Mouse (Mus musculus): ENCODE results near the gene Gm49368.
"Not testable (repeated sequence)": the region's sequence is repeated elsewhere in the genome, so short reads cannot be mapped to it uniquely, and the experiment has no call there.

Gm49368 gene

DNA sequence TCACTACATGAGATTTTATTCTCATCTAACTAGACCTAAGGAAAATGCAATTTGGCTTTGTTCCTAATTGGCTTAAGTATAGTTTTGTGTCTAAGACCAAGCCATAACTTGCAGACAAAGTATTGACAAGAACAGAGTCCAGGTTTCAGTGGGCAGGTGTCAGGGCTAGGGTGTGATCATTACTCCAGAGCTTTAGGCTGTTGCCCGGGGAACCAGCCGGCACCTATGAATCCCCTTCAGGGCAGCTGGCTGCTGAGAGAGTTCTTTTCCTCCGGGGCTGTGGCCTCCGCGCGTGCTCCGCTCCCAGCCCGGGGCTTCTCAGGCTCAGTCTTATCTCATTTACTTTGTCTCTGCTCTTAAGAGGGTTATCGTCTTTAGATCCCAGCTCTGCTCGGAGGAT lies 92.4 kb downstream of the Gm49368 start:
- TF ChIP-seq NANOG (IDR thresholded peaks at IDR 0.05; ENCODE audit: borderline replicate concordance, low read length), result no peak
- TF ChIP-seq POU5F1 (IDR thresholded peaks at IDR 0.05; ENCODE audit: borderline replicate concordance, low read length), result no peak
- no peak for TF ChIP-seq CTCF (conservative IDR thresholded peaks at IDR 0.05; ENCODE audit: low read length)
- Histone ChIP-seq H3K36me3 (ENCODE audit: insufficient read depth, low read length) (no peaks in the 10 kb centered on the region), H3K27me3 (ENCODE audit: insufficient read depth, low read length) (peaks cover 10% of the 10 kb centered on the region; the same call in 1 of the 2 replicates), H3K9me3 (ENCODE audit: low read length) (no peaks in the 10 kb centered on the region), H3K4me1 (replicated peaks; ENCODE audit: low read depth, low read length) (peaks cover 10% of the 10 kb centered on the region), H3K4me3 (replicated peaks; ENCODE audit: low read length) (no peak overlapping the region)

DNA sequence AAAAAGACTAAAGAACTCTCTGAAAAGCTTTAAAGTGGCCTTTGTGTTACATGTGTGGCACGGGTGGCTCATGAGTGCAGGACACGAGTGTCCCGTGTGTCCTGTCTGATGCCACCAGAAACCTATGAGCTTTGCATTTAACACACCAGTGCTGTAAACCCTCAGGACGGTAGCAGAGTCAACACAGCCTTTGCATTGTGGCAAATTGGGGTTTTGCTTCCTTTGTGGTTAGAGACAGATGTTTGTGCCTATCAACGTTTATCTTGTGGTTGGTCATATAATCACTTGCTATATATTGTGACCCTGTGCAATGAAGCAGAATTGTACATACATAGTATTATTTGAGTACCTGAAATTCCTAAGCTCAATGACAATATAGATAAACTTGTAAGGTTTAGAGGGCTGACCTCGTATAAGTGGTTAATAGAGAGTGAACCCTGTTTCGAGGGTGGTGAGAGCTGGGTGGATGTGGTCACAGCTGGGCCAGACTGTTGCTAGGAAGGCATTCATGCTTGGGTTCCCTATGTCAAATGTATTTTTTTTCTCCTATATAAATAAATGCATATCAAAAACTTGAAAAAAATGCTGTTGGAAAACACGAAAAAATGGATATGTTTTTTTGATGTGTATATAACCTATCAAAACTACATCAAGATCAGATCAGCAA lies 96.3 kb downstream of the Gm49368 start:
- H3K36me3 ChIP-seq (ENCODE audit: insufficient read depth, low read length); H3K27me3 ChIP-seq (ENCODE audit: insufficient read depth, low read length); H3K9me3 ChIP-seq (ENCODE audit: low read length); H3K4me3 ChIP-seq (replicated peaks; ENCODE audit: low read length); H3K4me1 ChIP-seq (replicated peaks; ENCODE audit: low read depth, low read length): not testable (repeated sequence)

DNA sequence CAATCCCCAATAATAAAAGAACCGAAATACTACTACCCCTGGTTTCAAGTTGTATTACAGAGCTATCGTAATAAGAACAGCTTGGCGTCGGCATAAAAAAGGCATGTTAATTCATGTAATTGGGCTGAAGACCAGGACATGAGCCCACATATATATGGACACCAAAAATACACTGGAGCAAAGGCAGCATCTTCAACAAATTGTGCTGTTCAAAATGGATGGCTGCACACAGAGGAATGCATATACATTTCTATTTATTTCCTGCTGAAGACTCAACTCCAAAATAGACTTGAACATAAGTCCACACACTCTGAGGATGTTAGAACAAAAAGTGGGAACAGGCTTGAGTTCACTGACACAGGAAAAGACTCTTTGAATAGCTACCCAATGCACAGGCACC lies 101.5 kb downstream of the Gm49368 start:
- Histone ChIP-seq H3K4me1 (replicated peaks; ENCODE audit: low read depth, low read length) (0 out of 2 replicates have a peak, but pooled peaks cover 2% of the 10 kb centered on the region), H3K9me3 (ENCODE audit: low read length) (no peaks in the 10 kb centered on the region), H3K36me3 (ENCODE audit: insufficient read depth, low read length) (no peaks in the 10 kb centered on the region), H3K4me3 (replicated peaks; ENCODE audit: low read length) (no peak overlapping the region), H3K27me3 (ENCODE audit: insufficient read depth, low read length) (no peaks in the 10 kb centered on the region)
- TF ChIP-seq POU5F1 (IDR thresholded peaks at IDR 0.05; ENCODE audit: borderline replicate concordance, low read length), result no peak
- no peak for TF ChIP-seq CTCF (conservative IDR thresholded peaks at IDR 0.05; ENCODE audit: low read length)

DNA sequence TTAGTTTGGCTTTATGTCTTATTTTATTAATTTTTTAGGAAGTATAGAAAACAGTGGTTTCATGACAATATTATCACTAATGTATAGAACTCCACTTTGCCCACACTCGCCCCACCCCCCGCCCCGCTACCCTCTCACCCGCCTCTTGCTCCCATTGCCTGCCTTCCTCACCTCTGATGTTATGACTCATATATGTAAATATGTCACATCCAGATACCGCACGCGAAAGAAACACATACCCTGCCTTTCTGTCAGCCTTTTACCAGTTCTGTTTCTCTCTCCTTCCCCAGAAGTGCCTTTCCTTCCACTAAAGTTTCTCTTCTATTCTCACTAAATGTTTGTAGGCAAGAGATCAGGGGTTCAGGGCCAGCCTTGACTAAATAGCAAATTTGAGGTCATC lies 103.9 kb downstream of the Gm49368 start:
- Histone ChIP-seq H3K36me3 (ENCODE audit: insufficient read depth, low read length) (no peaks in the 10 kb centered on the region), H3K9me3 (ENCODE audit: low read length) (no peaks in the 10 kb centered on the region), H3K27me3 (ENCODE audit: insufficient read depth, low read length) (no peaks in the 10 kb centered on the region), H3K4me1 (replicated peaks; ENCODE audit: low read depth, low read length) (0 out of 2 replicates have a peak, but pooled peaks cover 3% of the 10 kb centered on the region), H3K4me3 (replicated peaks; ENCODE audit: low read length) (no peak overlapping the region)
- TF ChIP-seq CTCF (conservative IDR thresholded peaks at IDR 0.05; ENCODE audit: low read length), result no peak
- no peak for TF ChIP-seq POU5F1 (IDR thresholded peaks at IDR 0.05; ENCODE audit: borderline replicate concordance, low read length)
- no peak for TF ChIP-seq NANOG (IDR thresholded peaks at IDR 0.05; ENCODE audit: borderline replicate concordance, low read length)

DNA sequence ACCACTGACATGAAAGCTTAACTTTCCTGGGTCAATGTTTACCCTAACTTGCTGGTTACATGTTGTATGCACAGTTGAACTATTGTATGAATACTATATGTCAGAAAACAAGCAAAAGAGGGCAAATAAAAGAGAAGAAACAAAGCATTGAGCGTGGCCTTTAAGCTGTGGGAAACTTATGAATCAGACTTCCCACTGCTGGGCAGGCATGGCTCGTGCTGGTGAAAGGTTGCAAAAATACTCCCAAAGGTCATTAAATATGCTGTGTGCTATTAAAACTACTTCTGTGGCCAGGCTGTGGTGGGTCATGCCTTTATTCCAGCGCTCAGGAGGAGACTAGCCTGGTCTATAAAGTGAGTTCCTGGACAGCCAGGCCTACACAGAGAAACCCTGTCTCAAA lies 107.5 kb downstream of the Gm49368 start:
- TF ChIP-seq POU5F1 (IDR thresholded peaks at IDR 0.05; ENCODE audit: borderline replicate concordance, low read length), result no peak
- no peak for TF ChIP-seq CTCF (conservative IDR thresholded peaks at IDR 0.05; ENCODE audit: low read length)
- no peak for TF ChIP-seq NANOG (IDR thresholded peaks at IDR 0.05; ENCODE audit: borderline replicate concordance, low read length)
- Histone ChIP-seq H3K36me3 (ENCODE audit: insufficient read depth, low read length) (no peaks in the 10 kb centered on the region), H3K4me1 (replicated peaks; ENCODE audit: low read depth, low read length) (0 out of 2 replicates have a peak, but pooled peaks cover 3% of the 10 kb centered on the region), H3K27me3 (ENCODE audit: insufficient read depth, low read length) (0 out of 2 replicates have a peak, but pooled peaks cover 2% of the 10 kb centered on the region), H3K9me3 (ENCODE audit: low read length) (no peaks in the 10 kb centered on the region), H3K4me3 (replicated peaks; ENCODE audit: low read length) (no peak overlapping the region)
